17 mouse cellular contexts compared by ENCODE assay signal in the genomic region with DNA sequence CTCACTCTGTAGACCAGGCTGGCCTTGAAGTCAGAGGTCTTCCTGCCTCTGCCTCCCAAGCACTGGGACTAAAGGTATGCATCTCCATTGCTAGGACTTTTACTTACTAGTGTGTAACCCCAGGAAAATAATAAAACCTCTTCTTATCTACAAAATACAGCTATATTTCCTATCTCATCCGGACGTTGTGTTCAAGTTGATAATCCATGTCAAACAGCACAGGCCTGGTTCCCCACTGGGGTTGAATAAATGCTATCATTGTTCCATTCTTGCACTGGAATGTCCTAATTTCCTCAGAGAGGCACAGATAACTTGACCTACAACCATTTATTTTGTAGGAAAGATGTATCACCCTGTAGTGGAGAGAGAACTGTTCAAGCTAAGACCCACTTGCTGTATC. TPM values are rescaled to one million over a fixed set of nuclear protein-coding genes. Genes with fewer than 3 reads are reported as not detected.
A peak's percentile ranks its signal among the peaks of the same experiment; 100 is the strongest.
DNase-seq lines count a peak whose midpoint lies in the region; ATAC-seq and TF ChIP-seq lines count a peak whose summit lies in the region.
"Had no signal": no experiment of that assay in that cellular context is flagged by ENCODE, and none has a peak within 500 bp of the region (broad histone marks: within the 10 kb centered on the region; RNA-seq: fewer than 3 reads in every experiment).

No protein-coding gene starts in this region.

- ATAC-seq in heart, postnatal 0 days (ENCODE audit: insufficient read depth, low read depth): no peak
- ATAC-seq in liver, embryonic 11.5 days (replicated peaks; ENCODE audit: low FRiP score): peak; percentile 11; the same call in 1 of the 2 replicates
- peak; percentile 8; the same call in 1 of the 2 replicates for ATAC-seq in megakaryocyte-erythroid progenitor cell, adult 5-6 weeks (replicated peaks; ENCODE audit: low FRiP score, low TSS enrichment, poor library complexity, severe bottlenecking)
- no peak for ATAC-seq in hindbrain, embryonic 13.5 days (ENCODE audit: low FRiP score)
- ATAC-seq: hindbrain, embryonic 16.5 days had no signal

- TF ChIP-seq CTCF in heart, postnatal 0 days (IDR thresholded peaks at IDR 0.05; ENCODE audit: low read depth): no peak

- no peaks in the 10 kb centered on the region for H3K27me3 ChIP-seq in heart, postnatal 0 days (ENCODE audit: control insufficient read depth, insufficient read depth, low read length)
- H3K27me3 ChIP-seq in liver, embryonic 11.5 days (replicated peaks; ENCODE audit: control insufficient read depth, insufficient read depth, low read length): no peaks in the 10 kb centered on the region
- no peaks in the 10 kb centered on the region for H3K27me3 ChIP-seq in hindbrain, embryonic 13.5 days
- H3K27me3 ChIP-seq: embryonic facial prominence, embryonic 12.5 days; limb, embryonic 12.5 days had no signal

- peaks cover 12% of the 10 kb centered on the region for H3K4me1 ChIP-seq in heart, postnatal 0 days (ENCODE audit: control insufficient read depth, insufficient read depth)
- H3K4me1 ChIP-seq in liver, embryonic 11.5 days (replicated peaks; ENCODE audit: control insufficient read depth, insufficient read depth, low read length): peaks cover 18% of the 10 kb centered on the region; the same call in 1 of the 2 replicates
- H3K4me1 ChIP-seq in hindbrain, embryonic 13.5 days (replicated peaks): peaks cover 23% of the 10 kb centered on the region

- H3K9ac ChIP-seq in heart, postnatal 0 days (replicated peaks; ENCODE audit: low read depth, low read length): no peak overlapping the region
- no peak overlapping the region; the same call in 1 of the 2 replicates for H3K9ac ChIP-seq in liver, embryonic 11.5 days (ENCODE audit: low read depth, low read length)
- H3K9ac ChIP-seq in hindbrain, embryonic 13.5 days: no peak overlapping the region
- H3K9ac ChIP-seq: embryonic facial prominence, embryonic 12.5 days; limb, embryonic 12.5 days had no signal

- H3K4me2 ChIP-seq in heart, postnatal 0 days (ENCODE audit: low read depth, low read length): no peak overlapping the region
- peak overlapping the region; percentile 28; the same call in 1 of the 2 replicates for H3K4me2 ChIP-seq in liver, embryonic 11.5 days
- no peak overlapping the region for H3K4me2 ChIP-seq in hindbrain, embryonic 13.5 days
- H3K4me2 ChIP-seq: embryonic facial prominence, embryonic 12.5 days; limb, embryonic 12.5 days had no signal

- no peak for TF ChIP-seq EP300 in heart, postnatal 0 days (IDR thresholded peaks at IDR 0.05; ENCODE audit: low read depth)

- no peaks in the 10 kb centered on the region for H3K9me3 ChIP-seq in heart, postnatal 0 days (replicated peaks; ENCODE audit: control insufficient read depth, low read length)
- H3K9me3 ChIP-seq in liver, embryonic 11.5 days (ENCODE audit: control insufficient read depth, low read length): no peaks in the 10 kb centered on the region
- no peaks in the 10 kb centered on the region for H3K9me3 ChIP-seq in hindbrain, embryonic 13.5 days
- H3K9me3 ChIP-seq: embryonic facial prominence, embryonic 12.5 days; forebrain, embryonic 10.5 days; limb, embryonic 12.5 days had no signal

- 44% methylated on average over 2 of the region's 2 CpGs for WGBS in heart, postnatal 0 days
- 43% methylated on average over 2 of the region's 2 CpGs for WGBS in liver, embryonic 11.5 days
- 89% methylated on average over 2 of the region's 2 CpGs for WGBS in hindbrain, embryonic 13.5 days

- no peak overlapping the region for H3K4me3 ChIP-seq in heart, postnatal 0 days (ENCODE audit: low read depth, low read length)
- no peak overlapping the region for H3K4me3 ChIP-seq in liver, embryonic 11.5 days (ENCODE audit: low read depth, low read length)
- no peak overlapping the region for H3K4me3 ChIP-seq in hindbrain, embryonic 13.5 days
- H3K4me3 ChIP-seq: embryonic facial prominence, embryonic 12.5 days; forebrain, embryonic 10.5 days; limb, embryonic 12.5 days had no signal

- H3K27ac ChIP-seq in heart, postnatal 0 days (ENCODE audit: low read depth): peak overlapping the region; percentile 97; the same call in 1 of the 2 replicates
- H3K27ac ChIP-seq in liver, embryonic 11.5 days (ENCODE audit: low read depth, low read length): peak overlapping the region; percentile 54; the same call in 1 of the 2 replicates
- H3K27ac ChIP-seq in hindbrain, embryonic 13.5 days: no peak overlapping the region
- H3K27ac ChIP-seq: embryonic facial prominence, embryonic 12.5 days; forebrain, embryonic 10.5 days; limb, embryonic 12.5 days had no signal

- no peak for DNase-seq in heart, postnatal 0 days (ENCODE audit: low spot score)
- DNase-seq in heart, postnatal 4 days: no peak
- peak; percentile 30 for DNase-seq in Muller cell, postnatal 12 days (ENCODE audit: inconsistent ontology term)
- no peak for DNase-seq in liver, embryonic 11.5 days (ENCODE audit: low spot score)
- DNase-seq in adrenal gland, adult 8-10 months: no peak
- DNase-seq: adrenal gland, postnatal 10 days; cerebellum, adult 8-10 months; kidney, adult 11 months; kidney, postnatal 14 days; right cerebral cortex, adult 18-20 months; thymus, adult 18-20 months had no signal

- no peaks in the 10 kb centered on the region for H3K36me3 ChIP-seq in heart, postnatal 0 days (replicated peaks; ENCODE audit: control insufficient read depth, insufficient read depth, low read length)
- H3K36me3 ChIP-seq in liver, embryonic 11.5 days (ENCODE audit: control insufficient read depth, insufficient read depth, low read length): no peaks in the 10 kb centered on the region
- no peaks in the 10 kb centered on the region for H3K36me3 ChIP-seq in hindbrain, embryonic 13.5 days
- H3K36me3 ChIP-seq: embryonic facial prominence, embryonic 12.5 days; forebrain, embryonic 10.5 days; limb, embryonic 12.5 days had no signal

RNA-seq across cellular contexts. Expression of gene Grk5, which starts 1.9 kb away (rescaled TPM):
- total RNA-seq in heart, postnatal 0 days (2014; rRNA removed; ENCODE audit: low replicate concordance): 12.8 and 14.6 TPM in 2 replicates
- 2.6 and 2.9 TPM in 2 replicates for polyA plus RNA-seq in heart, postnatal 0 days (2015; fragmentation: Nextera tagmentation; extraction: Ambion mirVana)
- total RNA-seq in heart, postnatal 4 days (2021): 10 to 100 TPM; 24.8 to 25.8 TPM
- polyA plus RNA-seq in liver, embryonic 11.5 days (2014; fragmentation: Nextera tagmentation; extraction: Ambion mirVana): 2.1 and 2.9 TPM in 2 replicates
- 1.4 and 1.9 TPM in 2 replicates for total RNA-seq in megakaryocyte-erythroid progenitor cell, adult 5-6 weeks (2014; fragmentation: Nextera tagmentation)
- total RNA-seq in megakaryocyte-erythroid progenitor cell, adult 5-6 weeks (2017): 2.1 and 4.0 TPM in 2 replicates
- 10 to 100 TPM; 25.4 to 74.3 (median 41.9) TPM for total RNA-seq in adrenal gland, adult 8-10 months (2022)
- polyA plus RNA-seq in hindbrain, embryonic 13.5 days (2015; fragmentation: Nextera tagmentation; extraction: Ambion mirVana): 2.2 and 2.3 TPM in 2 replicates

RNA-seq across cellular contexts. Expression of gene Prdx3, which starts 13.3 kb away (rescaled TPM):
- total RNA-seq in heart, postnatal 0 days (2014; rRNA removed; ENCODE audit: low replicate concordance): 275 and 312 TPM in 2 replicates
- 303 and 307 TPM in 2 replicates for polyA plus RNA-seq in heart, postnatal 0 days (2015; fragmentation: Nextera tagmentation; extraction: Ambion mirVana)
- total RNA-seq in heart, postnatal 4 days (2021): 100 to 1,000 TPM; 201 to 204 TPM
- polyA plus RNA-seq in liver, embryonic 11.5 days (2014; fragmentation: Nextera tagmentation; extraction: Ambion mirVana): 372 and 407 TPM in 2 replicates
- 200 and 207 TPM in 2 replicates for total RNA-seq in megakaryocyte-erythroid progenitor cell, adult 5-6 weeks (2014; fragmentation: Nextera tagmentation)
- total RNA-seq in megakaryocyte-erythroid progenitor cell, adult 5-6 weeks (2017): 228 and 245 TPM in 2 replicates
- 1,000 to 10,000 TPM in 1 of 4 experiments, 100 to 1,000 TPM in 3; 669 to 1,028 (median 803) TPM for total RNA-seq in adrenal gland, adult 8-10 months (2022)
- polyA plus RNA-seq in hindbrain, embryonic 13.5 days (2015; fragmentation: Nextera tagmentation; extraction: Ambion mirVana): 93.8 and 99.6 TPM in 2 replicates

RNA-seq across cellular contexts. Expression of gene Sfxn4, which starts 26.4 kb away (rescaled TPM):
- total RNA-seq in heart, postnatal 0 days (2014; rRNA removed; ENCODE audit: low replicate concordance): 6.3 and 6.6 TPM in 2 replicates
- polyA plus RNA-seq in heart, postnatal 0 days (2015; fragmentation: Nextera tagmentation; extraction: Ambion mirVana): 7.7 and 9.1 TPM in 2 replicates
- total RNA-seq in heart, postnatal 4 days (2021): 1 to 10 TPM; 4.2 to 5.5 TPM
- 3.6 and 4.2 TPM in 2 replicates for polyA plus RNA-seq in liver, embryonic 11.5 days (2014; fragmentation: Nextera tagmentation; extraction: Ambion mirVana)
- total RNA-seq in megakaryocyte-erythroid progenitor cell, adult 5-6 weeks (2014; fragmentation: Nextera tagmentation): 2.4 and 3.2 TPM in 2 replicates
- 2.8 and 4.2 TPM in 2 replicates for total RNA-seq in megakaryocyte-erythroid progenitor cell, adult 5-6 weeks (2017)
- 10 to 100 TPM in 2 of 4 experiments, 1 to 10 TPM in 2; 6.7 to 12.5 (median 9.6) TPM for total RNA-seq in adrenal gland, adult 8-10 months (2022)
- 15.5 and 15.8 TPM in 2 replicates for polyA plus RNA-seq in hindbrain, embryonic 13.5 days (2015; fragmentation: Nextera tagmentation; extraction: Ambion mirVana)

Comparison
In these comparisons a context has a peak if more than half of its experiments do, and no peak if none do; other contexts are left out.
1. ATAC-seq: peak in liver, embryonic 11.5 days (single experiment) and megakaryocyte-erythroid progenitor cell, adult 5-6 weeks (single experiment); none in heart, postnatal 0 days (single experiment) and hindbrain, embryonic 13.5 days (single experiment).